Mouse (Mus musculus) urinary bladder, postnatal 10 days (tissue): ENCODE data around the gene C330021F23Rik.
"Not testable (repeated sequence)": the region's sequence is repeated elsewhere in the genome, so short reads cannot be mapped to it uniquely, and the experiment has no call there.

Source experiments
- DNase-seq: peaks from one replicate; pipeline ENCODE4 v3.0.0; 2022; ENCODE audit warnings: low spot score

The C330021F23Rik gene

GRCm38 (mm10) chr8:3567641-3568371 lies at the start of gene C330021F23Rik:
Gene C330021F23Rik (plus strand): TSS chr8:3567990.
- DNase-seq, result no peak

- no peak for DNase-seq
These were observed 45.6 kb upstream of the C330021F23Rik start for GRCm38 (mm10) chr8:3522007-3522697.

- no peak for DNase-seq
These were observed 37.0 kb upstream of the C330021F23Rik start for GRCm38 (mm10) chr8:3530816-3531215.

- DNase-seq, result no peak
These were observed 35.9 kb upstream of the C330021F23Rik start for GRCm38 (mm10) chr8:3531936-3532335.

- DNase-seq, result no peak
These were observed 31.5 kb upstream of the C330021F23Rik start for GRCm38 (mm10) chr8:3536053-3536841.

- DNase-seq, result no peak
These were observed 30.9 kb upstream of the C330021F23Rik start for GRCm38 (mm10) chr8:3536940-3537339.

GRCm38 (mm10) chr8:3537666-3538065 lies 30.1 kb upstream of the C330021F23Rik start:
- DNase-seq, result no peak

- DNase-seq, result no peak
These were observed 28.6 kb upstream of the C330021F23Rik start for GRCm38 (mm10) chr8:3539146-3539545.

GRCm38 (mm10) chr8:3540076-3540475 lies 27.7 kb upstream of the C330021F23Rik start:
- no peak for DNase-seq

- DNase-seq, result no peak
These were observed 21.3 kb upstream of the C330021F23Rik start for GRCm38 (mm10) chr8:3546511-3546910.

GRCm38 (mm10) chr8:3552240-3552639 lies 15.6 kb upstream of the C330021F23Rik start:
- DNase-seq, result no peak

- DNase-seq, result no peak
These were observed 11.7 kb upstream of the C330021F23Rik start for GRCm38 (mm10) chr8:3556114-3556513.

- DNase-seq, result no peak
These were observed 588 bp downstream of the C330021F23Rik start for GRCm38 (mm10) chr8:3568378-3568777.

- no peak for DNase-seq
These were observed 2.0 kb downstream of the C330021F23Rik start for GRCm38 (mm10) chr8:3569784-3570183.

GRCm38 (mm10) chr8:3574546-3574945 lies 6.8 kb downstream of the C330021F23Rik start:
- DNase-seq, result no peak

GRCm38 (mm10) chr8:3576211-3576960 lies 8.6 kb downstream of the C330021F23Rik start:
- no peak for DNase-seq

GRCm38 (mm10) chr8:3579390-3580364 lies 11.9 kb downstream of the C330021F23Rik start:
- DNase-seq, result no peak

- not testable (repeated sequence) for DNase-seq
These were observed 14.2 kb downstream of the C330021F23Rik start for GRCm38 (mm10) chr8:3581961-3582360.

- no peak for DNase-seq
These were observed 18.7 kb downstream of the C330021F23Rik start for GRCm38 (mm10) chr8:3586452-3586851.

GRCm38 (mm10) chr8:3586993-3587390 lies 19.2 kb downstream of the C330021F23Rik start, which contains the start of gene Camsap3:
Gene Camsap3 (plus strand): TSS chr8:3587293.
- DNase-seq, result no peak
